Mouse (Mus musculus): ENCODE measurements around the gene Rem2.

Rem2 gene

DNA sequence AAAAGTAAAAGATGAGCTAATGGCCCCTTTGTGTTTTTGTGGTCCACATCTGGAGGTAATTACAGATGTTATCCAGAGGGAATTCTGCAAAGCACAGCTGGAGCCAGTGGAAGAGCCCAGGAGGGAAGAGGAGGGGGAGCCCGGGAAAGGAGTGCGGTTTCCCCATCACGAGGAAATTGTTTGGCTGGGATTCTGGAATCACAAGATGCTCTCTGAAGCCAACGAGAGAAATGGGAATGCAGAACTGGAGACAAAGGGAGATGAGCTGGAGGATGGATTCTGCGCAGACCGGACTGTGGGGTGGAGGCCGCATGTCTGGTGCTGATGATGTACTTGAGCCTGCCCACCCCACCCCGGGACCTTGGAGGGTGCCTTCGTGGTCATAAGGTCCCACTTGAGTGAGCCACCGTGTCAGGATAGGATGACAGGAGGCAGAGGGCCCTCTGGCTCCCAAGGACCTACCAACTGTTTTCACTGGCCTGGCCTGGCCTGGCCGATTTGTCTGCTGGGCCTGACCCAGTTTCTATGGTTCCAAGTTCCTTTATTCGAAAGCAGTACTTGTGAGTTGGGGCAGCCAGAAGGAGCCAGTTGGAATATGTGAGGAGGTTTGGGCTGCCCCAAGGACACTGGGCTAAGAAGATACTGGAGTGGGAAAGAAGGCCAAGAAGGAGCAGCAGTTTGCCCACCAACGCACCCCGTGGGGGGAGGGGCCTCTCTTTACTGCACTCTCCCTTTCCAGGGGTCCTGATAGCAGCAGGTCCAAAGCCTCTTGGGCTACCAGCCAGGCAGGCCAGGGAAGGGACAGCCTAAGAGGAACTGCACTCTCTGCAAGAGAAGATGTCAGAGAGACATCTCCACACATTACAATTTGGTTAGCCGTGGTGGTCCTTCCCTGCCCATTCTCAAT lies 31.9 kb upstream of the Rem2 start:
- DNase-seq (ENCODE audit: low read depth, low spot score): no peak

DNA sequence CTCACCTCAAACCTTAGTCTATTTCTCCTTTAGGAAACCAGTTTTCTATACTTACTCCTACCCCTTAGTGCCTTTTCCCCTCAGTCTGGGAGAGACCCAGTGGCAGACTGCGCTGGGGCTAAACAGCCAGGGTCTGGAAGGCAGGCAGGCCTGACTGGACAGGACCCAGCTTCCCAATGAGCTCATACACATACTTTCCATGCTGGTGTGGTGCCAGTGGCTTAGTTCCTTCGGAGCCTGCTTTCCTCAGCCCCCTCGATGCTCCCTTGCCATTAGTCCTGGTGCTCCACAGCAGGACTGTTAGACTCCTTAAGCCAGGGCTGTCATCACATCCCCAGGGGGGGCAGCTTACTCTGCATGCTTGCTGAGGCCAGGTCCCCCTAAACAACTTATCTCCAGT lies 30.4 kb upstream of the Rem2 start:
- DNase-seq (ENCODE audit: low read depth, low spot score): no peak

DNA sequence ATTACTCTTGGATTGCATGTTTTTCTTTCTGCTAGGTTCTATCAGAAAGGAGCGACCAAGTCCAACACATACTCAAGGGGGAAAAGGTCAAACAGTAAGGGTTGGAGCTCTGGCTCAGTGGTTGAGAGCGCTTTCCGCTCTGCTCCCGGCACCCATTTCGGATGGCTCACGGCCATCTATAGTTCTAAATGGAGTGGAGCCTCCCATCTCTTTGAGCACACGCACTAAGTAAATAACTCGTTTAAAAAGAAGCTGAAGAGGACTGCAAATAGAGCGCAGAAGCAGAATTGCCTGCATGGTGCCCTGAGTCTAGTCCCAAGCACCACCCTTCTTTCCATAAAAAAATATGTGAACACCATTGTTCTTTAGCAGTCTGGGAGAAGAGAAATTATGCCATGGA lies 22.3 kb upstream of the Rem2 start:
- DNase-seq (ENCODE audit: low read depth, low spot score): no peak

DNA sequence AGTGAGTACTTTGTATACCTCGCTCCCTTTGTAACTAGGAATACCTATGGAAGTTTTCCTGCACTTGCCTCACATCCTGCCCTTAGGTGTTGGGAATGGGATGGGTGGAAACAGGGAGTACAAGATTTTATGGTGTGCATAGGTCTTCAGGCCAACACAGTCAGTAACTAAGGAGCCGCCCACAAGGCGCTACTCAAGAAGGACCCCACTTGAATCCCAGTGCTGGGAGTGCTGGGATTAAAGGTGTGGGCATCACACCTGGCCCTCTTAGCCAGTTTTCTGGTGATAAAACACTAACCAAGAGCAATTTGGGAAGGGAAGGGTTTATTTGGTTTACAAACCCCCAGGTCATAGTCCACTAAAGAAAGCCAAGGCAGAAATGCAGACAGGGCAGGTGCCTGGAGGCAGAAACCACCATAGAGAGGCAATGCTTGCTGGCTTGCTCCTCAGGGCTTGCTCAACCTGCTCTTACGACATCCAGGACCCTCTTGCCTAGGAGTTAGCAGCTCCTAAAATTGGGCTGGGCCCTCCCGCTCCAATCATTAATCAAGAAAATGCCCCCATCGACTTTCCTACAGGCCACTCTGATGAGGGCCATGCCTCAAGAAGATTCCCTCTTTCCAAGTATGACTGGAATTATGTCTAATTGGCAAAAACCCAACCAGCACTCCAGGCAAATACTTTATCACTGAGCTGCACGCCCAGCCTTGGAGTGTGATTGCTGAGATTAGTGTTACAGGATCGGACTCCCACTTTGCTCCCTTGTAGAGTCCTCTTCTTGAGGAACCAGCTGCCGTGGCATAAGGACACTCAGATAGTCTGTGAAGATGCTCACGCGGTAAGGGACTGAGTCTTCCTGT lies 21.0 kb upstream of the Rem2 start:
- no peak for DNase-seq (ENCODE audit: low read depth, low spot score)

DNA sequence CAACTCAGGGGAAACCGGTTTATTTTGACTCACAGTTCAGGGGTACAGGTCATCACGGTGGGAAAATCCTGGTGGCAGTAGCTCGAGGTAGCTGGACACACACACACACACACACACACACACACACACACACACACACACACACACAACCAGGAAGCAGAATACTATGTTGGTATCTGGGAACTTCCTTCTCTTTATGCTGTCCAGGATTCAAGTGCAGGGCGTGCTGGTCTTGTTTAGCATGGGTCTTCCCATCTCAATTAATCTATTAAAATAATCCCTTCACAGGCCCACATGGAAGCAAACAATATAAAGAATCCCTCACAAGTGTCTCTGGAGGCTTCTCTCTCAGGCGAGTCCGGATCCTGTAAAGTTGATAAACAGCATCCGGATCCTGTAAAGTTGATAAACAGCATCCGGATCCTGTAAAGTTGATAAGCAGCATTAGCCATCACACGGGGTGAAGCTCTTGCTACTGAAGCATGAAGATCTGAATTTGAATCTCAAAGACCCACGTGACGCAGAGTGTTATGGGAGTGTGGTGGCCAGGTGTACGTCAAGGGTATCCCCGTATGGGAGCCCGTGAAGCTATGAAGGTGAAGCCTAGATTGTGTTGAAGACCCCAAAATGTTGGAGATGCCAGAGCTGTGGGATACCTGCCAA lies 17.9 kb upstream of the Rem2 start:
- DNase-seq (ENCODE audit: low read depth, low spot score): no peak

DNA sequence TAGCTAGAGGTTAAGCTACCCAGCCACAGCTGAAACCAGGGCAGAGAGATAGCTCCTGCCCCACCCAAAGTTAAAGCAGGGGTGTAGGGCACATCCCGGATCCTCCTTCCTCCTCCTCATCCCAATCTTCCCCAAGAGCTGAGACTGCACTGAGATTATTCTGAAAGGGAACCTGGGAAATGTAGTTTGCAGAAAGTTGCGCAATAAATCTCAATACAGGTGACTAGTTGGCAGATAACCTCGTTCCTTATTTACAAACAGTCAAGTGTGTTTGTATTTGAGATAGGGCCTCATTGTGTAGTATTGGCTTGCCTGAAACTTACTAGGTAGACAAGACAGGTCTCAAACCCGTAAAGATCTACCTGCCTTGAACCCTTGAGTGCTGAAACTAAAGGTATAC lies 13.8 kb upstream of the Rem2 start:
- no peak for DNase-seq (ENCODE audit: low read depth, low spot score)

DNA sequence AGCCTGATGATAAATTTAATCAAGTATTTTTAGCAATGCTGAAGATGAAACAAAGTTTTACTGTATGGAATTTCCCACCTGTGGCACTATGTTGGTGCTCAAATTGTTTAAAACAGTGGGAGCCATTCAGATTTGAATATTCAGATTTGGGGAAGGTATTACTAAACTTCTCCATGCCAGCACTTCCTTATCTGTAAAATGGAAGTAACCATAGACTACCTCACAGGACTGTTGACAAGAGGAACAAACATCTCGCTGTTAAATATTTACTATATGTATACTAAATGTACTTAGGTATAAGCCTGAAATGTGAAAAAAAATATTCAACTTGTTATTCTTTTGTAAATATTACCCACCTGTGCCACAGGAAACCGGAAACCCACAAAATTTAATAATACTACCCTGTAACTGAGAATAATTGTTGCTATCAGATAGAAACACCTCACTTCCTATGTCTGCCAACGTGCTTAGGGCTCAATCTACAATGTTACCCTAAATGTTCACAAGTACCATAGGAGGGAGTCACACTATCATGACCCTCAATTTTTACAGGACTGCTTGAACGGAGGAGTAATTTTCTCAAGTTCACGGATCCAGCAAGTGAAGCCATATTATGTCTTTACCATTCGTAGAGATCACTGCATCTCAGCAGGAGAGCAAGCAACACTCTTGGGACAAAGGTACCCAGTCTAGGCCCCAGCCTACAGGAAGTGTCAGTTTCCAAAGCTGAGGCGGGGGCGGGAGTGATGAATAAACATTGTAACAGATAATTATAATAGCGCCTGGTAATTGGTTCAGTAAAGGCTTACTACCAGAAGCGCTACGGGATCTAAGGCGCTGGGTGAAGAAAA lies 12.6 kb upstream of the Rem2 start:
- no peak for DNase-seq (ENCODE audit: low read depth, low spot score)

DNA sequence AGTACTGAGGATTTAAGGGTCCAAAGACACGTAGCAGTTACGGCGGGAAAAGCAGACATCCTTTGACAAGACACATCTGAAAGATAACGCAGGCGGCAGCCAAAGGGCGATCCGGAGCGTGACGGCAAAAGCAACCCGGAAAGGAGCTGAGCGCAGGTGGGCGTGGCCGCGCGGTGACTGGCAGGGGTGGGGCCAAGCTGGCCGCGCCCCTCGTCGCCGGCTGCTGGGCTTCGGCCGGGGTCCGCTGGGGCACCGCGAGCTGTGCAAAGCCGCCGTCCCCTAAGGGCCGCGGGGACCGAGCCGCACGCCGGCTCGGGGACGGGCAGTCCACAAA lies 12.0 kb upstream of the Rem2 start, which contains the start of gene Lrp10:
Gene Lrp10, plus strand, starts transcription at position 179 of the 334 bp plus-strand sequence.
- DNase-seq (ENCODE audit: low read depth, low spot score): no peak

DNA sequence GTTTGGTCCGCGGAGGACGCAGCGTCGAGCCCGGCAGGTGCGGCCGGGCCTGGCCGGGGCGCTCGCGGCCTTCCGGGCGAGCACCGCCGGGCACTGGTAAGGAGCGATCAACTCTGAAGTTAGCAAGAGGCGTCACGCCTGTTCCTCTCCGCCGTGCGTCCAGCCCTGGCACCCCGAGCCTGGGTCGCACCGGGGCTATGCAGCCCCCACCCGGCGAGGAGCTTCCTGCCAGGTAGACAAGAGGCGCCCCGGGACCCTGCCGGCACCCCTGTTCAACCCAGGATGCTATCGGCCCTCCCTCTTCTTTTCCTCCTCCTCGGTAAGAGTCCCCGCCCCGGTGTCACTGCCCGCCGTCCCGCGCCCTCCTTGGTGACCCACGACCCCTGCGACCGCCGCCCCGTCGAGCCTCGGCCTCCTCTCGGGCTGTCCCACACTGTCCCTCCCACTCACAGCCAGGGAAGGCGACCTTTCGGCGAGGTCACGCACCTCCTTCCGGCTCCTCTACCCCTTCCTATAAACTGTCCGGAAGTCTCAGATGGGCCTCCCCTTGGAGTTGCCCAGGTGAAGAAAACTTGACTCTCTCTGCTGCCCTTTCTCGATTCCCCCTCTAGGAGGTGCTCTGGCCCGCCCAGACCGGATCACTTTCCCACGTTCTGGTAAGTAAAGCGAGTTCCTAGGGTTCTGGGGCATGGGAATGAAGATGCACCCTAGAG lies 11.5 kb upstream of the Rem2 start:
- DNase-seq (ENCODE audit: low read depth, low spot score): no peak

DNA sequence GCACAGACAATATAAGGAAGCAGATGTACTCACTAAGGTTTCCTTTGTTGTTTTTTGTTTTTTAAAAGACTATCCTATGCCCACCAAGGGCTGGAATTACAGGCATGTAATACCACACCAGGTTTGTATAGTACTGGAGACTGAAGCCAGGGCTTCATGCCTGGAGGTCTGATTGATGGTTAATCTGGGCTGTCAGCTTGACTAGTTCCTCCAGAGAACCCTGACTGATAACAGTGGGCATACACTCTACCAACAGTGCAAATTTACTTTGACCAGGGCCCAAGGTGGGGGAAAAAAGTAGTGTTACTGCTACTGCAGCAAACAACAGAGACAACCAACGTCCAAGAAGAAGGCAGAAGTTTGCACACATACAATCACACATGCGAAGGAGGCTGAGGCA lies 4.4 kb upstream of the Rem2 start:
- no peak for DNase-seq (ENCODE audit: low read depth, low spot score)

DNA sequence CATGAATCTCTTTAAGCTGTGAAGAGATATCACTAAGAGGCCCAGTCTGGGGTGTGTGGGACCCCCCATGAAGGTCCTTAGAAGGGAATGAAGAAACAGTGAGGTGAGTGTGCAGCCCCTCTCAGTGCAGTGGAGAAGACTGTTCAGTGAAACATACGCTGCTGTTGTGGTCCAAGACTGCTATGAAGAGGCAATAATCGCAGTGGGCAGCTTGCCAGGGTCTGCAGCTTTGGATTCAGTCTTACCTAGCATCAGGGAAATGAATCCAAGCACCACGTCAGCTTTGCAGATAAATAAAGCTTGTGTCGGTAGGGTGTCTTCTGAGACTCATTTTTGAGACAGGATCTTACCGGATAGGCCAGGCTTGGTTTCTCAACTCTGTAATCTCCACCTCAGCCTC lies 3.2 kb upstream of the Rem2 start:
- no peak for DNase-seq (ENCODE audit: low read depth, low spot score)

DNA sequence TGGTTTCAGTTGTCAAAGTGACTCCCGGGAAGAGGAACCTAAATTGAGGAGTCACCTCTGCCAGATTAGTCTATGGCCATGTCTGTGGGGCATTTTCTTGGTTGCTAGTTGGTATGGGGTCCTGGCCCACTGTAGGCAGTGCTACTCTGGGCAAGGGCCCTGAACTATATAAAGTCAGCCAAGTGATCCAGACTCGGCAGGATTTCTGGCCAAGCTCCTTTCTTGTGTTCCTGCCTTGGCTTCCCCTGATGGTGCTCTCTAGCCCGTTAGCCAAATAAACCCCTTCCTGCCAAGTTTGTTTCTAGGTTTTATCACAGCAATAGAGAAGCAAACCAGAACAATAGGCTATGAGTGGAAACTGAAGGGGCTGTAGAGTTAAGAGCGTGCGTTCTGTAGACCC lies 1.2 kb upstream of the Rem2 start:
- no peak for DNase-seq (ENCODE audit: low read depth, low spot score)

DNA sequence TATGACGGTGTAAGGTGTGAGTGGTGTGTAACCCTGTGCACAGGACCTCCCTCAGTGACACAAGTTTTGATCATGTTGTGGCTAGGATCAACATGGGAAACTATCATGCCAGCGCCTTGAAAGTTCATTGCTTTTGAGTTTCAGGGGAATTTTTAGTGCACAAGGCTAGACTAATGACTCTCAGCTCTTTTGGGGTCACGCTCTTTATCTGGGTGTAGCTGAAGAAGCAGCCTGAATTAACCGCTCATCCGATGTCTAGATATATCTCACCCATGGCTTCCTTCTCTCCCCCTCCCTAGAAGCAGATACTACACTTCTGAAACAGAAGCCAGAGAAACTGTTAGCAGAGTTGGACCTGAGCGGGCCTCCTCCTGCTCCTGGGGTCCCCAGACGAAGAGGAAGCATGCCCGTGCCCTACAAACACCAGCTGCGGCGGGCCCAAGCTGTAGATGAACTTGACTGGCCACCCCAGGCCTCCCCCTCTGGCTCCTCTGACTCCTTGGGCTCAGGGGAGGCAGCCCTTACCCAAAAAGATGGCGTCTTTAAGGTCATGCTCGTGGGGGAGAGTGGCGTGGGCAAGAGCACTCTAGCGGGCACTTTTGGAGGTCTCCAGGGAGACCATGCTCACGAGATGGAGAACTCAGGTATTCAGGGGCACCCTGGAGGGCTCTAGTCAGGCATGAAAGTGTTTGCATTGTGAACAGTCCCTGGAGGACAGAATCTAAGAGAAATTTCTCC lies 1.4 kb downstream of the Rem2 start:
- no peak for DNase-seq (ENCODE audit: low read depth, low spot score)

DNA sequence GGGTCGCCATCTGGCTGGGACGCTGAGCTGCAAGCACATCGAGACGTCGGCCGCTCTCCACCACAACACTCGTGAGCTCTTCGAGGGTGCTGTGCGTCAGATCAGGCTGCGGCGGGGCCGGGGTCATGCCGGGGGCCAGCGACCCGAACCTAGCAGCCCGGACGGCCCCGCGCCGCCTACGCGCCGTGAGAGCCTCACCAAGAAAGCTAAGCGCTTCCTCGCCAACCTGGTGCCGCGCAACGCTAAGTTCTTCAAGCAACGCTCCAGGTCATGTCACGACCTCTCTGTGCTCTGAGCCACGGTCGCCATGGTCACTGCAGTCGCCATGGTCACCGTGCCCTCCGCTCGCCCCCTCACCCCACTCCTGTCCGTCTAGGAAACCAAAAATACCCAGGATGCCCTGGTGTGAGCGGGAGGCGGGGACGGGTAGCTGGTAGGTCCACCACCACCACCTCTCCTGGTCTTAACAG lies 3.6 kb downstream of the Rem2 start:
- no peak for DNase-seq (ENCODE audit: low read depth, low spot score)

DNA sequence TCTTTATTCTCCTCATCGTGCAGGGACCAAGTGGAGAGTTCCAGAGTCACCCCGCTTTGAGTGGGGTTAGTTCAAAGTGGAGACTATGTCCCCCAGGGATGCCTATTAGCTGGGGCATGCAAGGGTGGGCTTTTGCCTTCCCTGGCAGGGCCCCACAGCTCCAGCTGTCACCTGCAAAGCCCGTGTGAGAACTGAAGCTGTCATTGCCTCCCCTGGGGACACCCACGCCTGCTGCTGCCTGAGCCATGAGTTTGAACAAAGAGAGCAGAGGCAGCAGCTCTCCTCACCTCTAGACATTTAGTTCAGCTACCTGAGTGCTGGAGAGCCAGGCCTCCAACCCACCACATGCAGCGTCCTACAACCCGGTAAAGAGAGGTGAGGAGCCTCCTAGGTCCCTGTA lies 4.8 kb downstream of the Rem2 start:
- DNase-seq (ENCODE audit: low read depth, low spot score): no peak

DNA sequence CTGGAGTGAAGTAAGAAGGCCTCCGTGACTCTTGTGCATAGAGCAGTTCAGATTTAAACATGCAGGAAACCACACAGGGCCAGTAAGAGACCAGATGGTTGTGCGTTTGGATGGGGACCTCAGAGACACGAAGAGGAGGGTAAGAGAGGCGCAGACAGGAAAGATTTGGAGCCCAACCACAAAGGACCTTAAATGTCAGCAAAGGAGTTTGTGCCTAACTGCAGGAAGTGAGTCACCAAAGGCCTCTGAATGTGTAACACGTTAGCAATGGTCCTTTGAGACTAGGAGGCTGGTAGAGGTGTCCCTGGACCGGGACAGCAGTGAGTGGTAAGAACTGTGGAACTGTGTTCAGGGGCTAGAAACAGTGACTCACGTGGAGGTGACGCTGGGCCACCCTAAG lies 5.5 kb downstream of the Rem2 start:
- no peak for DNase-seq (ENCODE audit: low read depth, low spot score)

DNA sequence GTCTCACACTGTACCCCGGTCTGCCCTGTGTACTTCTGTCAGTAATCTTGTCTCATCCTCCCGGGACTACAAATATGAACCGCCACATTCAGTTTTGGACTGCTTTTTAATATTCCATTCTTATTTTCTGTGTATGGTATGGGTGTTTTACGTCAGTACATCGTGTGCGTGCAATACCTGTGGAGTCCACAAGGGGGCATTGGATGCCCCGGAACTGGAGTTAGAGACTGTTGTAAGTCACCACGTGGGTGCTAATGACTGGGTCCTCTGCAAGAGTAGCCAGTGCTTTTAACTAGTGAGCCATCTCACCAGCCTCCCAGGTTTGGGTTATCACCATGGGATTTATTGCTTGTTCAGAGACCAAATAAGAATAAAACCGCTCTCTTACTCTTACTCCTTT lies 6.6 kb downstream of the Rem2 start:
- DNase-seq (ENCODE audit: low read depth, low spot score): no peak

DNA sequence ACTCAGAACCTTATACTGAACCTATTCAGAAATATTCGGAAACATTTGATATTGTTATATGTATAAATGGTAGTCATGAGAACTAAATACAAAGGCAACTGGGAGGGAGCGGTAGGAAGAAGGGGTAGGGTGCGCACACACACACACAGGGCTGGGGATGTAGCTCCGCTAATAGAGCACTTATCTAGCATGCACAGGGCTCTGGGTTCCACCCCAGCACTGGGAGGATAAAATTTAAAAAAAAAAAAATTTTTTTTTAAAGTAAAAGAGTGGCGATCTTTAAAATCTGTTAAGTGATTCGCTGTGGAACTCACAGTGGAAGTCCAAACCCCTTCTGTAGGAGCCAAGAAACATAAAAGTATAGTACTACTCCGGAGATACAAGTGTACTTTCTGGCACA lies 10.0 kb downstream of the Rem2 start:
- DNase-seq (ENCODE audit: low read depth, low spot score): no peak

DNA sequence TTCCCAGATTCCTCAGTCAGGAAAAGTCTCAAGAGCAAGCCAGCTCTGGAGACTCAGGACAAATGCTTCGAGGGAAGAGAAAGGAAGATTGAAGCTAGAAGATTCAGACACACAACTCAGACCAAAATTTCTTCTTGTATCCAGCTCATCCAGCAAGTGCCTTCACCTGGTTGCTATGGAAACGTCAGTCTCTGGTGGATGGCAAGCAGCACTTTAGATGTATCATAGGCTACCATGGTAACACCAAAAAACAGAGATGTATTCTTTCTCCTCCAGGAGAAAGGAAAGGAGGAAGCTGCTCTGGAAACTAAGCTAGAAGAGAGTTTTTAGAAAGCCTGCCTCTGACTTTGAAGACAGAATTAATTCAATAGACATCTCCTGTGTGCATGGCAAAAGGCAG lies 11.8 kb downstream of the Rem2 start:
- no peak for DNase-seq (ENCODE audit: low read depth, low spot score)

DNA sequence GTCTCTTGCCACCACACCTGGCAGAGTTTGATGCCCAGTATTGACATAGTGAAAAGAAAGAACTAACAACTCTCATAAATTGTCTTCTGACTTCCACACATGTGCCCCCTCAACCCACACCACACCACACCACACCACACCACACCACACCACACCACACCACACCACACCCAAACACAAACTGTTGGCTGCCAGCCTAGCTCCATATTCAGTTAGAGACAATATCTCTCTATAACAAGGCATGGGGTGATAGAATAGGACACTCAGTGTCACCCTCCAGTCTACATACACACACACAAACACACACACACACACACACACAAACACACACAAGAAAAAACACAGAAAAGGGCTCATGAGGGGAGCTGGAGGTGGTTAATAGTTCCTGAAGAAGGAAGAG lies 12.4 kb downstream of the Rem2 start:
- DNase-seq (ENCODE audit: low read depth, low spot score): no peak
